Mouse (Mus musculus) forebrain, embryonic 12.5 days (tissue): ENCODE results near the gene Arl8a. TPM values are rescaled to one million over a fixed set of nuclear protein-coding genes. Genes with fewer than 3 reads are reported as not detected.

ENCODE experiments used
- ATAC-seq: fragments of 200-750 bp; cut with Nextera tagmentation; 2 replicates; pipeline ENCODE4 v1.8.0; 2017; ENCODE audit warnings: moderate TSS enrichment; ENCODE audit not compliant: low FRiP score
- H3K27ac ChIP-seq: fragments of 300-500 bp; sonication (generic); 2 replicates; pipeline ENCODE4 v1.5.1; 2016; ENCODE audit warnings: mild to moderate bottlenecking
- H3K27me3 ChIP-seq: fragments of 300-500 bp; sonication (generic); 2 replicates; pipeline ENCODE4 v1.6.1; 2016; ENCODE audit warnings: mild to moderate bottlenecking
- H3K36me3 ChIP-seq: fragments of 300-500 bp; sonication (generic); replicated peaks from 2 replicates; pipeline ENCODE4 v1.6.1; 2016; ENCODE audit warnings: mild to moderate bottlenecking
- H3K4me1 ChIP-seq: fragments of 300-500 bp; sonication (generic); 2 replicates; pipeline ENCODE4 v1.6.1; 2016
- H3K4me2 ChIP-seq: fragments of 300-500 bp; sonication (generic); 2 replicates; pipeline ENCODE4 v1.6.1; 2016; ENCODE audit warnings: mild to moderate bottlenecking, moderate library complexity
- H3K4me3 ChIP-seq: fragments of 300-500 bp; sonication (generic); replicated peaks from 2 replicates; pipeline ENCODE4 v1.5.1; 2016; ENCODE audit warnings: mild to moderate bottlenecking
- H3K9ac ChIP-seq: fragments of 300-500 bp; sonication (generic); 2 replicates; pipeline ENCODE4 v1.6.1; 2016; ENCODE audit warnings: mild to moderate bottlenecking
- H3K9me3 ChIP-seq: fragments of 300-500 bp; sonication (generic); 2 replicates; pipeline ENCODE4 v1.6.1; 2016
- WGBS: fragments of 180-500 bp; shearing (Covaris S2); methylation state at CpG from one replicate; pipeline ENCODE4 v1.1.7; 2016; 5-methylcytosine and 5-hydroxymethylcytosine counted together
- polyA plus RNA-seq: library from polyadenylated mRNA; unstranded; fragments of >200 nt; fragmentation: Nextera tagmentation; extraction: Ambion mirVana; gene quantifications from 2 replicates; pipeline ENCODE4 v1.2.1, GENCODE M21; 2016

Gene Arl8a
- polyA plus RNA-seq, 1 experiment from 2014 or later, result 113 TPM

DNA sequence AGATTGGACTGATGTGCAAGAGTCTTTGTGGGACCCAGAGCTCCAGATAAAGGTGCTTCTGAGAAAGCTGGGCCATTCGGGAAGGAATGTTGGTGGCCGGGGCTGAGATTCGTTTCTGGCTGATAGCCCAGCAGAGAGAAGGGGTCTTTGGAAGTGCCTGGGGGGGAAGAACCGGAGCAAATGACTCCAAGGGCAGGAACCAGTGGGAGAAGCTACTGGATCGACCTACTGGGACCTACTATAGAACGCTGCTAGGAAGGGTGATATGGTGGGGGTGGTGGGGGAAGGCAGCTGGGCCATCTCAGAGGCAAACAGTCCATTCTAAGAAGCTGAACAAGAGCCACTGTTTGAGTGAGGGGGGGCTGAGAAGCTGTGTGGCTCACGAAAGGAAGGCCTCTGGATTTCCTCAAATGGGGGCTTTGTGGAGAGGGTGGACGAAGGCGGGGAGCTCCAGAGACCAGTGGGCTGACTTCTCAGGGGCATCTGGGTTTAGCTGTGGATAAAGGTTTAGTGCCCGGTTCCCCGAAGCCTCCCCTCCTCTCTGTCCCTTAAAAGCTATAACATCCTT lies 13.0 kb downstream of the Arl8a start:
- ATAC-seq, result no peak
- H3K4me2 ChIP-seq, result no peak overlapping the region
- H3K27me3 ChIP-seq, result no peaks in the 10 kb centered on the region
- no peaks in the 10 kb centered on the region for H3K9me3 ChIP-seq
- peaks cover 21% of the 10 kb centered on the region for H3K4me1 ChIP-seq
- H3K9ac ChIP-seq, result no peak overlapping the region
- H3K27ac ChIP-seq, result no peak overlapping the region
- H3K4me3 ChIP-seq, result no peak overlapping the region
- WGBS, result 84% methylated on average over 11 of the region's 11 CpGs
- H3K36me3 ChIP-seq, result peaks cover 22% of the 10 kb centered on the region

DNA sequence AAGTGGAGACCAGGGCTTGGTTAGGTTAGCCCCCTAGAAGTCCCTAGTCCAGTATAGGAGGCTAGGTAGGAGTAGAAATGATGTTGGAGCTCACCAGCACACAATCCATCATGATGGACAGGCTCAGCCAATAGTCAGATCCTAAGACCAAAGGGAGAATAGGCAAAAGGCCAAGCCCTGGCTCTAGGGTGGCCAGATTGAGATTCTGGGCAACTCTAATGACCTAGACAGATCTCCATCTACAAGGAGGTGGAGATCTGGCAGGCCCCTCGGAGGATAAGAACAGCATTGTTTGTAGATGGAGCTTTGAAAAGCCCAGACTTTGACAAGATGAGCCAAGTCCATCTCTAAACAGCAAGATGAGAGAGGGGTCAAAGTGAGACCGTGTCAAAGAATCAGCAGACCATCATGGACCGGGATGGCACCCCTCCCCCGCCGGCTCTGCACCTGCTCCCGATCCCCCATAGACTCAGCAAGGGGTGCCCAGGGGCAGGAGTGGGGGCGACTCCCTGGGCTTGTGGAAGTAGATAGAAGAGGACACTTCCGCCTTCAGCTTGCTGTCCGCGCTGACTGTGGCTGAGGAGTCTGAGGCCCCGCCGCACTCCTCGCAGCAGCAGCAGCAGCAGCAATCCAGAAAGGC lies 13.9 kb downstream of the Arl8a start:
- Histone ChIP-seq H3K9me3 (no peaks in the 10 kb centered on the region), H3K9ac (no peak overlapping the region), H3K27me3 (no peaks in the 10 kb centered on the region), H3K36me3 (peaks cover 15% of the 10 kb centered on the region), H3K4me1 (peaks cover 14% of the 10 kb centered on the region), H3K4me2 (no peak overlapping the region), H3K4me3 (no peak overlapping the region), H3K27ac (no peak overlapping the region)
- ATAC-seq, result no peak
- WGBS, result 90% methylated on average over 13 of the region's 13 CpGs

DNA sequence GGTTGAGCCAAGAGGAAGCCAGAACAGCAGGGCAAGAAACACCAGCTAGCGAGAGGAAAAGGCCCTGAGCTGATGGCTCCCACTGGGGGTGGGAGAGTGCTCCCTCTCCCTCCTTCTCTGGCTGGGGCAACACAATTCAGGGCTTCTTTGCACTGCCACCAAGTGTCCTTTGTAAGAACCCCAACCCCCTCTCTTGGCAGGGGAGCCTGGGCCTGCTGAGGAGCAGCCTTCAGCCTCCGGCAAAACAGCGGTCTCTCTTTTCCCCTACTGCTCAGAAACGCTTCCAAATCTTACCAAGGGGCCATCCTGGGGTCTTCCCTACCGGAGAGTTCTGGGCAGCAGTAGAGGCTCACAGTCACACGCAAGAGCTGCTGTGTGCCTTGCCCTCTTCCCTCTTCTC lies 16.1 kb downstream of the Arl8a start:
- Histone ChIP-seq H3K27me3 (no peaks in the 10 kb centered on the region), H3K4me2 (no peak overlapping the region), H3K27ac (no peak overlapping the region), H3K4me1 (peaks cover 14% of the 10 kb centered on the region), H3K9me3 (no peaks in the 10 kb centered on the region), H3K9ac (no peak overlapping the region), H3K4me3 (no peak overlapping the region), H3K36me3 (no peaks in the 10 kb centered on the region)
- 33% methylated on average over 6 of the region's 6 CpGs for WGBS
- no peak for ATAC-seq

DNA sequence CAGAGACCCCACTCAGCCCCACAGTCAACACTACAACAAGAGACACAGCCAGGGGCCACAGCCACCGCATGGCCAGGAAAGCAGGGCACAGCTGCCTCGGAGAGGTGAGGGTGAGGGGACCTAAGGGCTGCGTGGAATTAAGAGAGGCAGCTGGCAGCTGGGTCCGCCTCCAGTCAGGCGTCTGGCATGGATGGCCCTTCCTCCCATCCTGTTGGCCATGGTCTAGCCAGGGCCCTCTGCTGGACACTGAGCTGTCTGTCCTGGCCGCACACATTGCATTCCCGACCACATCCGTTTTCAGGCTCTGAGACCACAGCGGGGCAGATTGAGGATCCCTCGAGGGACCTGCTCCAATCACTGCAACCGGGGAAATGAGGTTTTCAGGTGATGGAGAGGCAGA lies 20.8 kb downstream of the Arl8a start, which contains the start of gene Gpr37l1:
Gpr37l1 (minus strand) TSS at position 247 of the 400 bp plus-strand sequence.
- ATAC-seq, result no peak

DNA sequence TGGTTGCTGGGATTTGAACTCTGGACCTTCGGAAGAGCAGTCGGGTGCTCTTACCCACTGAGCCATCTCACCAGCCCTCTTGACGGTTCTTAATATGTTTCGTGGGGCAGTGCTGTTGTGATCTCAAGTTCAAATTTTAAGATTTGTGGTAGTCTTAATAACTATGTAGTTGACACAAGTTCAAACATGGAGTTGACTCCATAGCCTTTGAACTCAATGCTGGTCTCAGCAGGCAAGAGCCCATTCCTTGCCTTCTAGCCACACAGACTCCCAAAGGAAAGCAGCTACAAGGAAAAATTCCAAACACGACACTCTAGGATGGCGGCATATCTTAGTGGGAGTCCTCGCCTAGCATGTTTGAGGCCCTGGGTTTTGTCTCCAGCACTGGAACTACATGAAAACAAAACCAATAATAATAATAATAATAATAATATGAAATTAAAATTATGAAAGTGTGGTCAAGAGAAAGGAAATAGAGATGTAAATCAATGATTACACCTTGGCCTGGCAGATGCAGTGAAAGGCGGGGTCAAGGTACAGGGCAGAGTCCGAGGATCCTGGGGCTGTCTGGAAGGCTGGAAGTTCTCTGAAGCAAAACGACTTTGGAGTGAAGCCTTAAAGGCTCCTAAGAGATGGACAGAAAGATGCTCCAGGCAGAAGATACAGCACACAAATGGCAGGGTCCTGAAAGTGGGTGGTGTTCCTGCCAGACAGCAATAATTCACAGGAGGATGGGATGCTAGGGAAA lies 22.0 kb downstream of the Arl8a start:
- ATAC-seq, result no peak
- Histone ChIP-seq H3K4me1 (no peaks in the 10 kb centered on the region), H3K27ac (no peak overlapping the region), H3K27me3 (no peaks in the 10 kb centered on the region), H3K4me2 (no peak overlapping the region), H3K9me3 (no peaks in the 10 kb centered on the region), H3K4me3 (no peak overlapping the region), H3K9ac (no peak overlapping the region), H3K36me3 (no peaks in the 10 kb centered on the region)
- WGBS, result 88% methylated on average over 10 of the region's 10 CpGs

More for the DNA sequence above, 20.8 kb downstream of the Arl8a start, which contains the start of gene Gpr37l1:
- Histone ChIP-seq H3K9me3 (no peaks in the 10 kb centered on the region), H3K36me3 (no peaks in the 10 kb centered on the region), H3K4me3 (no peak within 1 kb of the TSS), H3K4me2 (no peak within 1 kb of the TSS), H3K4me1 (no peaks in the 10 kb centered on the region), H3K27me3 (no peaks in the 10 kb centered on the region), H3K27ac (no peak within 1 kb of the TSS), H3K9ac (no peak within 1 kb of the TSS)
- WGBS, result 69% methylated on average over 11 of the region's 11 CpGs

DNA sequence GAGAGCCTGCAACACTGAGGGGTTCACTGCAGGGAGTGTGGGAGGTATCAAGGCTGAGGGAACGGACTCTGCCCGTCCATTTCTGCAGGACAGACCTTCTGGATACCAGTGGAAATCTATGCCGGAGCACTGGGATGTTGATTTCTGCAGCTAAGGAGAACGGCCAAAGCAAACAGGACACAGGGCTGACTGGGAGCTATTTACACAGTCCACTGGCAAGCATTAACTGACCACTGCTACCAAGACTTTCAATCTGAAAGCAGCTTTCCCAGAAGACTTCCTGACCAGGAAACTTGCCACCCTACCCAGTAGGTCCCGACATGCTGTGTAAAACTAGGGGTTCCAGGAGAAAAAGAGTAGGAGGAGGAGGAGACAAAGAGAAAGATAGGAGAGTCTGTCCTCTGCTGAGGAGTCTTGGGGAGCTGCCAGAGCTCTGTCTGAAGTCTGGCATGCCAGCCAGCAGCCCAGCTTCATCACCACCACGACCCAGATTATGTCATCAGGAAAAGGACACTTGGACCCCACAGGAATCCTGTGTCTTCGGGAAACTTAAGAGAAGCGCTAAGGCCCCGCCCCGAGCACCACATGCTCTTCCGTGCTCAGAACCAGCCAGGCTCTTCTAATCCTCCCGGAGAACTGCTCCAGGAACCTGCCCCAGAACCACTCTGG lies 23.1 kb downstream of the Arl8a start:
- Histone ChIP-seq H3K4me3 (no peak overlapping the region), H3K9me3 (no peaks in the 10 kb centered on the region), H3K4me2 (no peak overlapping the region), H3K4me1 (no peaks in the 10 kb centered on the region), H3K36me3 (no peaks in the 10 kb centered on the region), H3K27ac (no peak overlapping the region), H3K27me3 (no peaks in the 10 kb centered on the region), H3K9ac (no peak overlapping the region)
- ATAC-seq, result no peak
- 63% methylated on average over 12 of the region's 12 CpGs for WGBS

DNA sequence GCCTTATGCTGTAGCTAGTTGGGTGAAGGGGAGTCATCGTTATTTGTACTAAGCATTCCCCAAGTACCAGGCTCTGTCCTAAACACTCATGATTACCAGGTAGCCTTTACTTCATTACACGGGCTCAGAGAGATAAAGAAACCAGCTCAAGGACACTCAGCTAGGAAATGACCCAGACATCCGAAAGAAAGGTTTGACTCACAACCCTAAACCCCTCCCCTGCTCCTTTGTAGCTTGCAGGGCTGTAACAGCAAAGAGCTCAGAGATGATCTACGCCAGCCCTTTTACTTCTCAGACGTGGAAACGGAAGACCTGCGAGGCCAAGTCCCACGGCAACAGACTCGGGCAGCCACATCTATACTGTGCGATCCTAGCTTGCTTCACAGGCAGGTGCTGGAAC lies 23.7 kb downstream of the Arl8a start:
- no peaks in the 10 kb centered on the region for H3K4me1 ChIP-seq
- no peak for ATAC-seq
- H3K27ac ChIP-seq, result no peak overlapping the region
- no peaks in the 10 kb centered on the region for H3K27me3 ChIP-seq
- H3K4me2 ChIP-seq, result no peak overlapping the region
- H3K9ac ChIP-seq, result no peak overlapping the region
- no peaks in the 10 kb centered on the region for H3K9me3 ChIP-seq
- 82% methylated on average over 10 of the region's 10 CpGs for WGBS
- H3K36me3 ChIP-seq, result no peaks in the 10 kb centered on the region
- no peak overlapping the region for H3K4me3 ChIP-seq

DNA sequence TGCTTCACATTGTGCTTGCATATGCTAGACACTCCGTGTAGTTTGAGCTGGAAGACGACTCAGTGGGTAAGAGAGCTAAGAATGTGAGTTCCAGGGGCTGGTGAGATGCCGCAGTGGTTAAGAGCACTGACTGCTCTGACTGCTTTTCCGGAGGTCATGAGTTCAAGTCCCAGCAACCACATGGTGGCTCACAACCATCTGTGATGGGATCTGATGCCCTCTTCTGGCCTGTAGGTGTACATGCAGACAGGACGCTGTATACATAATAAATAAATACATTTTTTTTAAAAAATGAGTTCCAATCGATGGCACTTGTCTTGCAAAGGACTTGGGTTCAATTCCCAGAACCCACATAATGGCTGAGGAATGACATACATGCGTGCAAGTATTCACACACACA lies 24.6 kb downstream of the Arl8a start:
- Histone ChIP-seq H3K9ac (no peak overlapping the region), H3K4me3 (no peak overlapping the region), H3K36me3 (no peaks in the 10 kb centered on the region), H3K4me1 (no peaks in the 10 kb centered on the region), H3K4me2 (no peak overlapping the region), H3K9me3 (no peaks in the 10 kb centered on the region), H3K27me3 (no peaks in the 10 kb centered on the region), H3K27ac (no peak overlapping the region)
- ATAC-seq, result no peak
- WGBS, result 84% methylated on average over 7 of the region's 7 CpGs

DNA sequence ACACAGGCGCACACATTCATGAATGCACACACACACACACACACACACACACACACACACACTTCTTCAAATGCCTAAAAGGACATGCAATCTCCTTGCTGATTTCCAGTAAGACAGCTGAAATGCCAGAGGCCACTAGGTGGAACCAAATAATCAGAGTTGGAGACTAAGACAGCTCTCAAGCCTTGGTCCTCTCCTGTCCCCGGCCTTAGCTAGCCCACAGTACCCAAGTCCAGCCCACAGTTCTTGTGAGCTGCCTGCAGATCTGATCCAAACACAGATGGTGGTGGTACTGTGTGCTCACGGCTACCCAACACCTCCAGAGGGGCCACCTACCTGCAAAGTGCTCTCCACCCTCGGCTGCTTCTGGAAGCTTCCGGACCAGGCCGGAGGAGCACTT lies 25.4 kb downstream of the Arl8a start:
- no peak overlapping the region for H3K9ac ChIP-seq
- H3K4me1 ChIP-seq, result no peaks in the 10 kb centered on the region
- H3K27me3 ChIP-seq, result no peaks in the 10 kb centered on the region
- ATAC-seq, result peak; percentile 44; the same call in 1 of the 2 replicates
- no peak overlapping the region for H3K27ac ChIP-seq
- 59% methylated on average over 6 of the region's 6 CpGs for WGBS
- H3K9me3 ChIP-seq, result no peaks in the 10 kb centered on the region
- H3K4me3 ChIP-seq, result no peak overlapping the region
- no peak overlapping the region for H3K4me2 ChIP-seq
- no peaks in the 10 kb centered on the region for H3K36me3 ChIP-seq

DNA sequence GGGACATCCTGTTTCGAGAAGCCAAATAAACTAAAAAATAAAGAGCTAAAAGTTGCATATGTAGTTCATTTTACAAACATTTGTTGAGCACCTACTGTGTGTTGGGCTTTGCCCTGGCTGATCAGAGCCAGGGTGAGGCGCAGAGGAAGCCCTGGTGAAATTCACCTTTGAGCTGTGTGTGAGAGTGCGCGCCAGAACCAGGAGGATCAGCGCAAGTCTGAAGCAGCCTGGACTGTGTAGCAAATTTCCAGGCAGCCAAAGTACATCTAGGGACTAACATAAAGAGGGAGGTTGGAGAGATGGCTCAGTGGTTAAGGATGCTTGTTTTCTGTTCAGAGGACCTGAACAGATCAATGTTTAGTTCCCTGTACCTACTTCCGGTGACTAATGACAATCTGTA lies 26.7 kb downstream of the Arl8a start:
- no peak overlapping the region for H3K4me2 ChIP-seq
- H3K9me3 ChIP-seq, result no peaks in the 10 kb centered on the region
- no peaks in the 10 kb centered on the region for H3K27me3 ChIP-seq
- no peak overlapping the region for H3K4me3 ChIP-seq
- H3K27ac ChIP-seq, result no peak overlapping the region
- WGBS, result 94% methylated on average over 6 of the region's 6 CpGs
- no peaks in the 10 kb centered on the region for H3K4me1 ChIP-seq
- H3K9ac ChIP-seq, result no peak overlapping the region
- no peak for ATAC-seq
- H3K36me3 ChIP-seq, result no peaks in the 10 kb centered on the region

DNA sequence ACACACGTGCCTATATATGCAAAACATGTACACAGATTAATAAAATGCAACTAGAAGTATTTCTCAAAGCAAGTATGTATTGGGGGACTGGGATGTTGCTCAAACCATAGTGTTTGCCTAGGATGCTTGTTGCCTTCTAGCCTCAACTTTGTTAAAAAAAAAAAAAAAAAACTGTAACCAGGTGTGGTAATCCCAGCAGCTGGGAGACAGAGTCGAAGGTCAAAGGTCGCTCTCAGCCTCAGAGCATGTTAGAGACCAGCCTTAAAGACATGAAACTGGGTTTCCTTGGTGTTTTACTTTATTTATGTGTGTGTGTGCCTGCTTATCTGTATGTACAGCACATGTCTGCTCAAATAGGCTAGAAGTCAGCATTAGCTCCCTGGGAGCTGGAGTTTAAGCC lies 28.6 kb downstream of the Arl8a start:
- H3K4me2 ChIP-seq, result no peak overlapping the region
- no peak for ATAC-seq
- no peak overlapping the region for H3K4me3 ChIP-seq
- no peaks in the 10 kb centered on the region for H3K9me3 ChIP-seq
- H3K9ac ChIP-seq, result no peak overlapping the region
- no peak overlapping the region for H3K27ac ChIP-seq
- WGBS, result 79% methylated on average over 3 of the region's 3 CpGs
- no peaks in the 10 kb centered on the region for H3K4me1 ChIP-seq
- no peaks in the 10 kb centered on the region for H3K27me3 ChIP-seq
- H3K36me3 ChIP-seq, result no peaks in the 10 kb centered on the region

DNA sequence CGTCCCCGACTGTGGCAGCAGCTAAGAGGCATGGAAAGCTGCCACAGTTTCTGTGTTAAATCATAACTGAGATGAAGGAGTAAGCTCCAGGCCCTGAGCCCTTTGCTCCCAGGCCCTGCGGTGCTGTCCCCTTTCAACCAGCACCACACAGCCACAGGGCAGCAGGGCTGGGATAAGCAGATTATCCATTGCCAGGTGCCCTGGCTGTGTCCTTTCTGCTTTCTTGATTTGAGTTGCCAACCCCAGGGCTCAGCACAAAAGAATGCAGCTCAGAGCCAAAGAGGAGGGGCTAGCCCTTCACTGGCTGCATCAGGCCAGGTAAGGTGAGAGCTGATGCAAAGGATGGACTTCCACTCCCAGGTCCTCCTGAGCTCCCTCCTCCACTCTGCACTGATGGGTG lies 31.1 kb downstream of the Arl8a start:
- Histone ChIP-seq H3K4me3 (no peak overlapping the region), H3K27ac (no peak overlapping the region), H3K4me2 (no peak overlapping the region), H3K9me3 (no peaks in the 10 kb centered on the region), H3K27me3 (no peaks in the 10 kb centered on the region), H3K4me1 (no peaks in the 10 kb centered on the region), H3K9ac (no peak overlapping the region), H3K36me3 (no peaks in the 10 kb centered on the region)
- WGBS, result 82% methylated on average over 3 of the region's 3 CpGs
- no peak for ATAC-seq
